Mouse (Mus musculus) MEL (cell line): ENCODE measurements around the gene Tepsin.

Experiments
- CTCF ChIP-seq, 3 experiments: IDR thresholded peaks in 2 of 3; conservative IDR thresholded peaks in 1 of 3; 2 replicates each; pipeline ENCODE4 v1.5.1; 2011 to 2012; ENCODE audit warnings: low read length in 3 of 3, low read depth in 2 of 3, mild to moderate bottlenecking in 2 of 3, improper control_type of control experiment in 1 of 3, inconsistent platforms in 1 of 3, mixed read lengths in 1 of 3, moderate library complexity in 1 of 3; ENCODE audit not compliant: control insufficient read depth in 1 of 3, insufficient read depth in 1 of 3, poor library complexity in 1 of 3, severe bottlenecking in 1 of 3
- GATA1 ChIP-seq: IDR thresholded peaks from 2 replicates; pipeline ENCODE4 v1.6.1; 2011; ENCODE audit warnings: low read depth, low read length, improper control_type of control experiment
- POLR2A ChIP-seq, 2 experiments: IDR thresholded peaks; 2 replicates each; pipeline ENCODE4 v1.6.1; 2011 to 2012; ENCODE audit warnings: low read length in 2 of 2, mild to moderate bottlenecking in 2 of 2, control low read depth in 1 of 2, improper control_type of control experiment in 1 of 2, low read depth in 1 of 2, moderate library complexity in 1 of 2; ENCODE audit not compliant: control insufficient read depth in 1 of 2, insufficient read depth in 1 of 2, poor library complexity in 1 of 2
- POLR2AphosphoS2 ChIP-seq: IDR thresholded peaks from 2 replicates; pipeline ENCODE4 v1.6.1; 2011; ENCODE audit warnings: low read length, improper control_type of control experiment
- TCF12 ChIP-seq: IDR thresholded peaks from 2 replicates; pipeline ENCODE4 v1.6.1; 2014; ENCODE audit warnings: low read depth, mild to moderate bottlenecking, inconsistent platforms, low read length, improper control_type of control experiment, moderate library complexity
- ZMIZ1 ChIP-seq: IDR thresholded peaks from 2 replicates; pipeline ENCODE4 v1.6.1; 2012; ENCODE audit warnings: low read depth, mild to moderate bottlenecking, inconsistent platforms, low read length, improper control_type of control experiment, moderate library complexity

GRCm38 (mm10) chr11:120045341-120045740 lies 53.2 kb downstream of the Tepsin start:
- TF ChIP-seq TCF12 (no peak), POLR2AphosphoS2 (no peak), ZMIZ1 (no peak), CTCF (IDR thresholded peaks at IDR 0.05 in 2 of 3, conservative IDR thresholded peaks at IDR 0.05 in 1 of 3; ENCODE audit: control insufficient read depth in 1 of 3, insufficient read depth in 1 of 3, low read depth in 2 of 3, low read length in 3 of 3, poor library complexity in 1 of 3, severe bottlenecking in 1 of 3) (no peak), POLR2A (IDR thresholded peaks at IDR 0.05; ENCODE audit: control insufficient read depth in 1 of 2, insufficient read depth in 1 of 2, low read depth in 1 of 2, low read length in 2 of 2, poor library complexity in 1 of 2) (no peak), GATA1 (no peak)
